Mouse (Mus musculus): Measurements from ENCODE around the gene Serinc3. TPM values are rescaled to one million over a fixed set of nuclear protein-coding genes. Genes with fewer than 3 reads are reported as not detected.

Gene Serinc3
- polyA plus RNA-seq, 1 experiment from 2014 or later: 62.2 TPM

GRCm38 (mm10) chr2:163608008-163608407 lies 36.9 kb downstream of the Serinc3 start:
- H3K4me2 ChIP-seq (ENCODE audit: low read depth, low read length): no peak overlapping the region
- H3K27me3 ChIP-seq (ENCODE audit: control insufficient read depth, insufficient read depth, low read length): no peaks in the 10 kb centered on the region
- ATAC-seq (ENCODE audit: insufficient read depth, low FRiP score): no peak
- no peaks in the 10 kb centered on the region for H3K9me3 ChIP-seq (replicated peaks; ENCODE audit: control insufficient read depth, low read length)
- H3K27ac ChIP-seq (ENCODE audit: low read length): no peak overlapping the region
- no peak overlapping the region for H3K4me3 ChIP-seq (replicated peaks; ENCODE audit: low read length)
- H3K4me1 ChIP-seq (ENCODE audit: control insufficient read depth, insufficient read depth, low read length): peaks cover 4% of the 10 kb centered on the region
- peaks cover 9% of the 10 kb centered on the region for H3K36me3 ChIP-seq (ENCODE audit: control insufficient read depth, insufficient read depth, low read length)
- H3K9ac ChIP-seq (ENCODE audit: low read length): no peak overlapping the region; the same call in 1 of the 2 replicates
- WGBS: 77% methylated on average over 7 of the region's 7 CpGs

- H3K4me3 ChIP-seq (replicated peaks; ENCODE audit: low read length): no peak overlapping the region
- H3K9ac ChIP-seq (ENCODE audit: low read length): no peak overlapping the region
- WGBS: 82% methylated on average over 7 of the region's 7 CpGs
- no peak overlapping the region for H3K27ac ChIP-seq (ENCODE audit: low read length)
- H3K36me3 ChIP-seq (ENCODE audit: control insufficient read depth, insufficient read depth, low read length): 0 out of 2 replicates have a peak, but pooled peaks cover 5% of the 10 kb centered on the region
- peaks cover 13% of the 10 kb centered on the region for H3K4me1 ChIP-seq (ENCODE audit: control insufficient read depth, insufficient read depth, low read length)
- H3K9me3 ChIP-seq (replicated peaks; ENCODE audit: control insufficient read depth, low read length): no peaks in the 10 kb centered on the region
- H3K4me2 ChIP-seq (ENCODE audit: low read depth, low read length): no peak overlapping the region
- no peak for ATAC-seq (ENCODE audit: insufficient read depth, low FRiP score)
- H3K27me3 ChIP-seq (ENCODE audit: control insufficient read depth, insufficient read depth, low read length): no peaks in the 10 kb centered on the region
Observed at GRCm38 (mm10) chr2:163606161-163606560, 38.8 kb downstream of the Serinc3 start.

GRCm38 (mm10) chr2:163602101-163602971 lies 42.6 kb downstream of the Serinc3 start, which contains the start of gene Ttpal:
TSS of gene Ttpal (plus strand) at chr2:163602314.
- Histone ChIP-seq H3K9ac (ENCODE audit: low read length) (peak within 1 kb of the TSS; percentile 90), H3K4me3 (replicated peaks; ENCODE audit: low read length) (peak within 1 kb of the TSS; percentile 70)
- WGBS: under 1% methylated on average over 57 of the region's 57 CpGs

GRCm38 (mm10) chr2:163601712-163602100 lies 43.2 kb downstream of the Serinc3 start:
- ATAC-seq (ENCODE audit: insufficient read depth, low FRiP score): no peak
- Histone ChIP-seq H3K36me3 (ENCODE audit: control insufficient read depth, insufficient read depth, low read length) (no peaks in the 10 kb centered on the region), H3K9me3 (replicated peaks; ENCODE audit: control insufficient read depth, low read length) (no peaks in the 10 kb centered on the region), H3K9ac (ENCODE audit: low read length) (peak overlapping the region; percentile 90), H3K4me3 (replicated peaks; ENCODE audit: low read length) (peak overlapping the region; percentile 70), H3K4me1 (ENCODE audit: control insufficient read depth, insufficient read depth, low read length) (peaks cover 15% of the 10 kb centered on the region), H3K27ac (ENCODE audit: low read length) (no peak overlapping the region), H3K4me2 (ENCODE audit: low read depth, low read length) (peak overlapping the region; percentile 79), H3K27me3 (ENCODE audit: control insufficient read depth, insufficient read depth, low read length) (no peaks in the 10 kb centered on the region)
- 72% methylated on average over 7 of the region's 7 CpGs for WGBS

More at GRCm38 (mm10) chr2:163602101-163602971, 42.6 kb downstream of the Serinc3 start, which contains the start of gene Ttpal:
- Histone ChIP-seq H3K4me1 (ENCODE audit: control insufficient read depth, insufficient read depth, low read length) (peaks cover 13% of the 10 kb centered on the region), H3K27me3 (ENCODE audit: control insufficient read depth, insufficient read depth, low read length) (no peaks in the 10 kb centered on the region), H3K27ac (ENCODE audit: low read length) (peak within 1 kb of the TSS; percentile 74), H3K4me2 (ENCODE audit: low read depth, low read length) (peak within 1 kb of the TSS; percentile 79), H3K36me3 (ENCODE audit: control insufficient read depth, insufficient read depth, low read length) (no peaks in the 10 kb centered on the region), H3K9me3 (replicated peaks; ENCODE audit: control insufficient read depth, low read length) (no peaks in the 10 kb centered on the region)
- peak; percentile 92 for ATAC-seq (ENCODE audit: insufficient read depth, low FRiP score)

- no peak overlapping the region for H3K27ac ChIP-seq (ENCODE audit: low read length)
- H3K27me3 ChIP-seq (ENCODE audit: control insufficient read depth, insufficient read depth, low read length): no peaks in the 10 kb centered on the region
- no peak overlapping the region for H3K9ac ChIP-seq (ENCODE audit: low read length)
- H3K4me1 ChIP-seq (ENCODE audit: control insufficient read depth, insufficient read depth, low read length): peaks cover 21% of the 10 kb centered on the region
- H3K9me3 ChIP-seq (replicated peaks; ENCODE audit: control insufficient read depth, low read length): no peaks in the 10 kb centered on the region
- no peak overlapping the region for H3K4me3 ChIP-seq (replicated peaks; ENCODE audit: low read length)
- no peak overlapping the region for H3K4me2 ChIP-seq (ENCODE audit: low read depth, low read length)
- no peak for ATAC-seq (ENCODE audit: insufficient read depth, low FRiP score)
- WGBS: 83% methylated on average over 7 of the region's 7 CpGs
- no peaks in the 10 kb centered on the region for H3K36me3 ChIP-seq (ENCODE audit: control insufficient read depth, insufficient read depth, low read length)
Observed at GRCm38 (mm10) chr2:163601066-163601465, 43.9 kb downstream of the Serinc3 start.

GRCm38 (mm10) chr2:163599226-163599625 lies 45.7 kb downstream of the Serinc3 start:
- Histone ChIP-seq H3K27ac (ENCODE audit: low read length) (no peak overlapping the region), H3K9ac (ENCODE audit: low read length) (no peak overlapping the region), H3K4me2 (ENCODE audit: low read depth, low read length) (no peak overlapping the region), H3K4me1 (ENCODE audit: control insufficient read depth, insufficient read depth, low read length) (peaks cover 28% of the 10 kb centered on the region), H3K9me3 (replicated peaks; ENCODE audit: control insufficient read depth, low read length) (no peaks in the 10 kb centered on the region), H3K4me3 (replicated peaks; ENCODE audit: low read length) (no peak overlapping the region), H3K36me3 (ENCODE audit: control insufficient read depth, insufficient read depth, low read length) (no peaks in the 10 kb centered on the region), H3K27me3 (ENCODE audit: control insufficient read depth, insufficient read depth, low read length) (no peaks in the 10 kb centered on the region)
- WGBS: 0% methylated on average over 1 of the region's 1 CpGs
- ATAC-seq (ENCODE audit: insufficient read depth, low FRiP score): no peak

- H3K4me3 ChIP-seq (replicated peaks; ENCODE audit: low read length): no peak overlapping the region
- no peak overlapping the region for H3K9ac ChIP-seq (ENCODE audit: low read length)
- no peak for ATAC-seq (ENCODE audit: insufficient read depth, low FRiP score)
- WGBS: 62% methylated on average over 4 of the region's 4 CpGs
- no peaks in the 10 kb centered on the region for H3K36me3 ChIP-seq (ENCODE audit: control insufficient read depth, insufficient read depth, low read length)
- peaks cover 22% of the 10 kb centered on the region for H3K4me1 ChIP-seq (ENCODE audit: control insufficient read depth, insufficient read depth, low read length)
- no peaks in the 10 kb centered on the region for H3K9me3 ChIP-seq (replicated peaks; ENCODE audit: control insufficient read depth, low read length)
- no peak overlapping the region for H3K4me2 ChIP-seq (ENCODE audit: low read depth, low read length)
- H3K27me3 ChIP-seq (ENCODE audit: control insufficient read depth, insufficient read depth, low read length): no peaks in the 10 kb centered on the region
- no peak overlapping the region for H3K27ac ChIP-seq (ENCODE audit: low read length)
Observed at GRCm38 (mm10) chr2:163597661-163598060, 47.3 kb downstream of the Serinc3 start.

GRCm38 (mm10) chr2:163596873-163597155 lies 48.1 kb downstream of the Serinc3 start:
- no peaks in the 10 kb centered on the region for H3K27me3 ChIP-seq (ENCODE audit: control insufficient read depth, insufficient read depth, low read length)
- no peaks in the 10 kb centered on the region for H3K9me3 ChIP-seq (replicated peaks; ENCODE audit: control insufficient read depth, low read length)
- 64% methylated on average over 3 of the region's 3 CpGs for WGBS
- H3K9ac ChIP-seq (ENCODE audit: low read length): no peak overlapping the region
- H3K27ac ChIP-seq (ENCODE audit: low read length): 0 out of 2 replicates have a peak overlapping the region, but pooled peaks have one; percentile 58
- H3K4me2 ChIP-seq (ENCODE audit: low read depth, low read length): no peak overlapping the region
- H3K4me3 ChIP-seq (replicated peaks; ENCODE audit: low read length): no peak overlapping the region
- no peaks in the 10 kb centered on the region for H3K36me3 ChIP-seq (ENCODE audit: control insufficient read depth, insufficient read depth, low read length)
- H3K4me1 ChIP-seq (ENCODE audit: control insufficient read depth, insufficient read depth, low read length): peaks cover 21% of the 10 kb centered on the region
- ATAC-seq (ENCODE audit: insufficient read depth, low FRiP score): no peak

- no peak overlapping the region for H3K4me2 ChIP-seq (ENCODE audit: low read depth, low read length)
- WGBS: 59% methylated on average over 13 of the region's 13 CpGs
- no peaks in the 10 kb centered on the region for H3K9me3 ChIP-seq (replicated peaks; ENCODE audit: control insufficient read depth, low read length)
- H3K4me1 ChIP-seq (ENCODE audit: control insufficient read depth, insufficient read depth, low read length): peaks cover 16% of the 10 kb centered on the region
- peak overlapping the region; percentile 62 for H3K27ac ChIP-seq (ENCODE audit: low read length)
- no peak overlapping the region for H3K9ac ChIP-seq (ENCODE audit: low read length)
- H3K27me3 ChIP-seq (ENCODE audit: control insufficient read depth, insufficient read depth, low read length): no peaks in the 10 kb centered on the region
- ATAC-seq (ENCODE audit: insufficient read depth, low FRiP score): peak; percentile 35; the same call in 1 of the 2 replicates
- no peaks in the 10 kb centered on the region for H3K36me3 ChIP-seq (ENCODE audit: control insufficient read depth, insufficient read depth, low read length)
- H3K4me3 ChIP-seq (replicated peaks; ENCODE audit: low read length): no peak overlapping the region
Observed at GRCm38 (mm10) chr2:163596057-163596872, 48.7 kb downstream of the Serinc3 start.

Measured in stomach, embryonic 16.5 days (tissue).